Mouse (Mus musculus) stomach, embryonic 16.5 days (tissue): ENCODE results near the gene Actl6a. TPM values are rescaled to one million over a fixed set of nuclear protein-coding genes. Genes with fewer than 3 reads are reported as not detected.
A peak's percentile ranks its signal among the peaks of the same experiment; 100 is the strongest.

Experiments used
- ATAC-seq: fragments of 200-750 bp; cut with Nextera tagmentation; 2 replicates; pipeline ENCODE4 v1.8.0; 2017; ENCODE audit warnings: moderate number of reproducible peaks, moderate TSS enrichment; ENCODE audit not compliant: insufficient read depth, low FRiP score
- H3K27ac ChIP-seq: fragments of 300-500 bp; sonication (generic); 2 replicates; pipeline ENCODE4 v1.5.1; 2014; ENCODE audit warnings: low read length
- H3K27me3 ChIP-seq: fragments of 300-500 bp; sonication (generic); 2 replicates; pipeline ENCODE4 v1.6.1; 2014; ENCODE audit warnings: low read length, control low read depth, mixed read lengths; ENCODE audit not compliant: control insufficient read depth, insufficient read depth
- H3K36me3 ChIP-seq: fragments of 300-500 bp; sonication (generic); 2 replicates; pipeline ENCODE4 v1.6.1; 2014; ENCODE audit warnings: low read length; ENCODE audit not compliant: control insufficient read depth, insufficient read depth
- H3K4me1 ChIP-seq: fragments of 300-500 bp; sonication (generic); 2 replicates; pipeline ENCODE4 v1.6.1; 2014; ENCODE audit warnings: low read length, control low read depth, mixed read lengths; ENCODE audit not compliant: control insufficient read depth, insufficient read depth
- H3K4me2 ChIP-seq: fragments of 300-500 bp; sonication (generic); 2 replicates; pipeline ENCODE4 v1.6.1; 2014; ENCODE audit warnings: low read depth, low read length, mixed read lengths
- H3K4me3 ChIP-seq: fragments of 300-500 bp; sonication (generic); replicated peaks from 2 replicates; pipeline ENCODE4 v1.5.1; 2014; ENCODE audit warnings: mild to moderate bottlenecking, low read length
- H3K9ac ChIP-seq: fragments of 300-500 bp; sonication (generic); 2 replicates; pipeline ENCODE4 v1.6.1; 2014; ENCODE audit warnings: low read length
- H3K9me3 ChIP-seq: fragments of 300-500 bp; sonication (generic); replicated peaks from 2 replicates; pipeline ENCODE4 v1.6.1; 2016; ENCODE audit warnings: low read length, control low read depth; ENCODE audit not compliant: control insufficient read depth
- WGBS: fragments of 180-500 bp; shearing (Covaris S2); extraction: QIAGEN DNeasy Blood & Tissue Kit; methylation state at CpG from one replicate; pipeline ENCODE4 v1.1.7; 2014; 5-methylcytosine and 5-hydroxymethylcytosine counted together
- polyA plus RNA-seq: library from polyadenylated mRNA; unstranded; fragments of >200 nt; fragmentation: Nextera tagmentation; extraction: Ambion mirVana; gene quantifications from 2 replicates; pipeline ENCODE4 v1.2.1, GENCODE M21; 2015

Gene Actl6a
- polyA plus RNA-seq, 1 experiment from 2014 or later, result 120 TPM

- Histone ChIP-seq H3K4me3 (no peak overlapping the region), H3K4me1 (no peaks in the 10 kb centered on the region), H3K4me2 (no peak overlapping the region), H3K9ac (no peak overlapping the region), H3K27me3 (no peaks in the 10 kb centered on the region), H3K9me3 (no peaks in the 10 kb centered on the region), H3K36me3 (no peaks in the 10 kb centered on the region), H3K27ac (peak overlapping the region; percentile 51; the same call in 1 of the 2 replicates)
- 0 out of 2 replicates have a peak, but pooled peaks have one; percentile 33 for ATAC-seq
- WGBS, result 59% methylated on average over 6 of the region's 6 CpGs
Observed at GRCm38 (mm10) chr3:32669211-32669610, 36.9 kb upstream of the Actl6a start.

- no peak overlapping the region for H3K4me2 ChIP-seq
- no peaks in the 10 kb centered on the region for H3K4me1 ChIP-seq
- H3K9me3 ChIP-seq, result no peaks in the 10 kb centered on the region
- WGBS, result 94% methylated on average over 4 of the region's 4 CpGs
- H3K9ac ChIP-seq, result no peak overlapping the region
- H3K4me3 ChIP-seq, result no peak overlapping the region
- ATAC-seq, result no peak
- H3K27me3 ChIP-seq, result no peaks in the 10 kb centered on the region
- no peaks in the 10 kb centered on the region for H3K36me3 ChIP-seq
- no peak overlapping the region for H3K27ac ChIP-seq
Observed at GRCm38 (mm10) chr3:32670196-32670595, 35.9 kb upstream of the Actl6a start.

DNA sequence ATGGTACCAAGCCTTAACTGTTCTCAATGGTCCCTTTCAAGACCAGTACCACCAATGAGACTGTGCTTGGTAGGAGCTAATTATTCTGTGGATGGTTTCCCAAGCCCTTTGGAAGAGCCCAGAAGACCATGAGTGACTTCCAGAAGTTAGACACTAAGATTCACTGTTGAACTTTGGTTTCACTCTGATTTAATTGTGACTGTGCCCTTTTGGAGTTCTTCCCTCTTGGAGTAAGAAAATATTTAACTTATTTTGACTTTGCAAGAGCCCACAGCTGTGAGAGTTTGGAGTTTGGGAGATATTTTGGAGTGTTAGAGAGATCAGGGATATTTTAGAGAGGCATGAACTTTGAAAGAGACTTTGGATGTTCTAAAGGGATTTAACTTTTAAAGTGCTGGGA lies 32.9 kb upstream of the Actl6a start:
- Histone ChIP-seq H3K9me3 (no peaks in the 10 kb centered on the region), H3K4me2 (no peak overlapping the region), H3K4me3 (no peak overlapping the region), H3K9ac (no peak overlapping the region), H3K36me3 (no peaks in the 10 kb centered on the region), H3K27me3 (no peaks in the 10 kb centered on the region), H3K27ac (no peak overlapping the region), H3K4me1 (no peaks in the 10 kb centered on the region)
- ATAC-seq, result no peak

GRCm38 (mm10) chr3:32676393-32676792 lies 29.7 kb upstream of the Actl6a start:
- Histone ChIP-seq H3K4me3 (no peak overlapping the region), H3K4me1 (no peaks in the 10 kb centered on the region), H3K36me3 (no peaks in the 10 kb centered on the region), H3K9ac (no peak overlapping the region), H3K4me2 (no peak overlapping the region), H3K27me3 (no peaks in the 10 kb centered on the region), H3K27ac (no peak overlapping the region), H3K9me3 (no peaks in the 10 kb centered on the region)
- WGBS, result 69% methylated on average over 6 of the region's 6 CpGs
- peak; percentile 33; the same call in 1 of the 2 replicates for ATAC-seq

DNA sequence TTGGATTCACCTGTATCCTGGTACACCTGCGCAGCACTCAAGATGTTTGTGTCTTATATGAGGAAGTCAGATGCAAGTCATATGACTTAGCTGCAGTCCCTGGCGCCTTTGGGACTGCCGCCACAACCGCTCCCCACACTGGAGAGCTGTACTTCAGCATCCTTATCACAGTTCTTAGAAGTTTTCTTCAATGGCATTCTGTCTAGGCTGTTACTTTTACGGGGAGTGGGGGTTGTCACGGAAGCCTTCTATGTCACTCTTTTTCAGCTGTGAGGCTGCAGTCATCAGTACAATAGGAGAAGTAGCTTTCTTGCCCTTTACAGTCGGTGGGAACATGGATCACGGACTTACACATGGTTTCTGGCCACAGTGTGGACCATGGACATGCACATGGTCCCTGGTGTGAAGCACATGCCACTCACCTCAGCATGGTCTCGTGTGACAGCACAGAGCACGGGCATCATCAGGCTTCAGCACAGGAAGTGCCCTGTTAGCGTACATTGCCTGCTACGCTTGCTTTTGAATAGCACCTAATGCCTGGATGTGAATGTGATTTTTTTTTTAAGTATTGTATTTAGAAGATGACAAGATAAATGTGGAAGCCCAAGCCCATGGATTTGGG lies 23.1 kb upstream of the Actl6a start:
- Histone ChIP-seq H3K36me3 (no peaks in the 10 kb centered on the region), H3K27ac (no peak overlapping the region), H3K4me2 (no peak overlapping the region), H3K4me1 (no peaks in the 10 kb centered on the region), H3K9me3 (no peaks in the 10 kb centered on the region), H3K27me3 (no peaks in the 10 kb centered on the region), H3K4me3 (no peak overlapping the region), H3K9ac (no peak overlapping the region)
- WGBS, result 76% methylated on average over 11 of the region's 12 CpGs
- ATAC-seq, result no peak

DNA sequence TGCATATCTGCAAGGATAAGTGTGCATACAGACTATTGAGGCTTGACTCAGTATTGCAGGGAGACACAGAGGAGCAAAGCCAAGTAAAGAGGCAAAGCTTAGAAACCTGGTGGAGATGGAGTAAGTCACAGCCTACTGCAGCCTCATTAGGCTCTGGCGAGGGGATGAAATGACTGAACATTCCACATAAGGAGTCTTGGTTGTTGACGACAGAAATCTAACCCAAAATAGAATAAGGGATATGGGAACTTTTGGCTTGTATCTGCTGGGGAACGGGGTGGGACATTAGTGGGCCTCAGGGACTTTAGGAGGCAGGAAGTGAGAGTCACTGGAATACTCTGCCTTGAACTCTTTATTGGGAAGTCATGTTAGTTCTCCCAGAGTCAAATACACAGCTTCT lies 21.5 kb upstream of the Actl6a start:
- H3K36me3 ChIP-seq, result no peaks in the 10 kb centered on the region
- no peak overlapping the region for H3K9ac ChIP-seq
- H3K4me2 ChIP-seq, result no peak overlapping the region
- 76% methylated on average over 3 of the region's 3 CpGs for WGBS
- ATAC-seq, result no peak
- H3K27me3 ChIP-seq, result no peaks in the 10 kb centered on the region
- no peak overlapping the region for H3K4me3 ChIP-seq
- no peaks in the 10 kb centered on the region for H3K4me1 ChIP-seq
- no peaks in the 10 kb centered on the region for H3K9me3 ChIP-seq
- no peak overlapping the region for H3K27ac ChIP-seq

GRCm38 (mm10) chr3:32686537-32686936 lies 19.6 kb upstream of the Actl6a start:
- Histone ChIP-seq H3K4me2 (no peak overlapping the region), H3K9ac (no peak overlapping the region), H3K9me3 (no peaks in the 10 kb centered on the region), H3K4me3 (no peak overlapping the region), H3K4me1 (no peaks in the 10 kb centered on the region), H3K27ac (no peak overlapping the region), H3K36me3 (no peaks in the 10 kb centered on the region), H3K27me3 (no peaks in the 10 kb centered on the region)
- 46% methylated on average over 1 of the region's 1 CpGs for WGBS
- no peak for ATAC-seq

DNA sequence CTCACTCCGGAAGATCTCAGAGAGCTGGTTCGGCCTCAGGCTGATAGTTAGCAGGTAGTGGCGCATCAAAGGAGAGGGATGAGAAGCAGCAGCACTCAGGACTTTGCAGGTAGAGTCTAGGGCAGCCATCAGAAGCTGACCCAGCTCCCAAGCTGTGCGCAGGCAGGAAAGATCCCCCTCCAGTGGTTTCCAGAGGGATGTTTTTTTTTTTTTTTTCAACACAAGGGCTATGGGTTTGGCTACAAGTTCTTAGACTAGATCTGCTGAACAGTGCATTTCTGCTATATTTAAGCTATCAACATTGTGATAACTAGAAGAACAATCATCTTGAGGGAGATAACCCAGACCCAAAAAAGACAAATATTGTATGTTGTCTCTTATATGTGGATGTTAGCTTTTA lies 18.9 kb upstream of the Actl6a start:
- ATAC-seq, result no peak
- Histone ChIP-seq H3K9me3 (no peaks in the 10 kb centered on the region), H3K4me3 (no peak overlapping the region), H3K27ac (no peak overlapping the region), H3K36me3 (no peaks in the 10 kb centered on the region), H3K4me1 (0 out of 2 replicates have a peak, but pooled peaks cover 1% of the 10 kb centered on the region), H3K27me3 (no peaks in the 10 kb centered on the region), H3K4me2 (no peak overlapping the region), H3K9ac (no peak overlapping the region)
- 49% methylated on average over 4 of the region's 4 CpGs for WGBS

DNA sequence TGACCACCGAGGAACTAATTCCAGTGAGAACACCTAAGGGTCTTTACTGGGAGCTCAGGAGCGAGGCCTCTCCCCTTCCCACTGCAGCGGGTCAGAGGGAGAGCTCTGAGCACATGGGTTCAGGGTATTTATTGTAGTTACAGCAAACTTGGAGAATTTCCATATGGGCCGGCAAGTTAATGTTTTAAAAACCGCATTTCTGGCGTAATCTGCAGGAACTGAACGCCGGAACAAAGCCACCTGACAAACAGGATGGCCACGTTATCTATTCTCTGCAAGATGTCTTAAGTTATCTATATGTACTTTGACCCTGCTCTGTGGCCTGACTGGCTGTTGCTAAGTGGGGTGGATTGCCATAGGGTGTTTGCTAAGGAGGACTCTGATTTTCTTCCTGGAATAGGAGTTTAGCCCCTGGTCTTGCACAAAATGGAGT lies 16.5 kb upstream of the Actl6a start:
- no peak overlapping the region for H3K27ac ChIP-seq
- 53% methylated on average over 9 of the region's 9 CpGs for WGBS
- H3K4me2 ChIP-seq, result no peak overlapping the region
- no peaks in the 10 kb centered on the region for H3K9me3 ChIP-seq
- 0 out of 2 replicates have a peak, but pooled peaks cover 3% of the 10 kb centered on the region for H3K4me1 ChIP-seq
- H3K27me3 ChIP-seq, result no peaks in the 10 kb centered on the region
- no peak overlapping the region for H3K9ac ChIP-seq
- H3K4me3 ChIP-seq, result no peak overlapping the region
- no peaks in the 10 kb centered on the region for H3K36me3 ChIP-seq
- no peak for ATAC-seq
